ENCODE assay signal across 12 mouse cellular contexts in genomic region chr10:84067052-84067650, GRCm38 (mm10).
DNase-seq lines count a peak whose midpoint lies in the region.
"Had no signal": no experiment of that assay in that cellular context is flagged by ENCODE, and none has a peak within 500 bp of the region (broad histone marks: within the 10 kb centered on the region; RNA-seq: fewer than 3 reads in every experiment).

No protein-coding gene starts in this region.

- DNase-seq in kidney, postnatal 14 days = peak; percentile 9
- no peak for DNase-seq in kidney, adult 9 months
- DNase-seq in adipocyte (ENCODE audit: low spot score) = peak; percentile 62
- peak; percentile 52 to 65 for DNase-seq in heart, postnatal 10 days
- peak; percentile 23 for DNase-seq in lung, postnatal 25 days (ENCODE audit: low spot score)
- DNase-seq in cerebellum, adult 8-10 months = no peak
- DNase-seq in frontal cortex, postnatal 10 days (ENCODE audit: low spot score in 2 of 2) = no peak
- DNase-seq in right cerebral cortex, postnatal 36 days (ENCODE audit: low spot score in 2 of 2) = no peak
- DNase-seq: adrenal gland, postnatal 25 days; cerebellum, postnatal 25 days; liver, embryonic 13.5 days; retina, postnatal 1 day had no signal

- intact Hi-C loops in heart, postnatal 10 days (cut with DNase I) = loop anchor here (5.0 kb wide), 1 partner anchor 370 kb away; no protein-coding TSS in a partner anchor

Comparison
In these comparisons a context has a peak if more than half of its experiments do, and no peak if none do; other contexts are left out.
1. DNase-seq: peak in kidney, postnatal 14 days (single experiment), adipocyte (single experiment), heart, postnatal 10 days (2 of 2) and lung, postnatal 25 days (single experiment); none in kidney, adult 9 months (single experiment), cerebellum, adult 8-10 months (single experiment), frontal cortex, postnatal 10 days (0 of 2) and right cerebral cortex, postnatal 36 days (0 of 2).